Mouse (Mus musculus): ENCODE measurements around the gene Lmx1b.

DNA sequence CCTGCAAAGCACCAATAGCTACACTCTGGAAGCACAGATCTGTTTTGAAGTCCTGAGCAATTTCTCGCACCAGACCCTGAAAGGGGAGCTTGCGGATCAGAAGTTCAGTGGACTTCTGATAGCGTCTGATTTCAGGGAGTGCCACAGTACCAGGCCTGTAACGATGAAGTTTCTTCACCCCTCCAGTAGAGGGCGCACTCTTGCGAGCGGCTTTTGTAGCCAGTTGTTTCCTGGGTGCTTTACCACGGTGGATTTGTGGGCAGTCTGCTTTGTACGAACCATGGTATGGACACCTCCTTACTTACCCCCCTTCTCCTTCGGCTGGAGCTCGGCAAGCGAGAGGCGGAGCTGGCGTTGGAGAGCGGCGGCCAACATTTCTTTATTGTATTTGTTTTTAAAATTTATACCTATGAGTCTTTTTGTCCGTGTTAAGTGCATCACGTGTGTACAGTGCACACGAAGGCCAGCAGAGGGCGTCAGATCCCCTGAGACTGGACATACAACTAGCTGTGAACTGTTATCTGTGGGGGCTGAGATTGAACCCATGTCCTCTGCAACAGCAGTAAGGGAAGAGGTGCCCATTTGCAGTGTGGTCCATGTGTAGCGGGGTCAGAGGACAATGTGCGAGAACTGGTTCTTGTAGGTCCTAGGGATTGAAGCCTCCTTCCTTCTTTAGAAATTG is 12.3 kb upstream of the Lmx1b start:
- TF ChIP-seq GABPA (IDR thresholded peaks at IDR 0.05; ENCODE audit: insufficient replicate concordance, low read depth, low read length) (no peak), TBP (conservative IDR thresholded peaks at IDR 0.05; ENCODE audit: low read depth, low read length) (no peak), ETS1 (conservative IDR thresholded peaks at IDR 0.05; ENCODE audit: low read depth, low read length) (no peak)
